Mouse (Mus musculus) urinary bladder, adult 2 months (tissue): ENCODE measurements around the gene Fgfr2. TPM values are rescaled to one million over a fixed set of nuclear protein-coding genes. Genes with fewer than 3 reads are reported as not detected.

Source experiments
- DNase-seq: peaks from one replicate; pipeline ENCODE4 v3.0.0; 2022; ENCODE audit warnings: low spot score
- polyA plus RNA-seq: library from polyadenylated mRNA; depleted of rRNA; stranded (reverse); fragments of >200 nt; gene quantifications from 2 replicates; pipeline ENCODE4 v1.2.3, GENCODE M21; 2012

The Fgfr2 gene
- polyA plus RNA-seq, 1 experiment: 80.2 TPM

DNA sequence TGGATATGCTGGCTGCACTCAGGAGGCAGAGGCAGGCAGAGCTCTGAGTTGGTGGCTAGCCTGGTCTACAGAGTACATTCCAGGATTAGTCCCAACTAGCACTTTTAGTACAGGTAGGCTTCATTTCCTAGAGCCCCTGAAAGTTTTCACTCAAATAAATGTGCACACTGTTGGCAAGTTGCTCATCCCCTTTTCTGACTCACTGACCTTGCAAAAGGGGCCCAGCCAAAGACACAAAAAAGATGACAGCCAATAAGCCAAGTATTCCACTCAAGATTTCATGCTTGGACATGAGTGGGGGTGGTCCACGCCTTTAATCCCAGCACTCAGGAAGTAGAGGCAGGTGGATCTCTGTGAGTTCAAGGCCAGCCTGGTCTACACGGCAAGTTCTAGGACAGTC lies 541.7 kb downstream of the Fgfr2 start:
- no peak for DNase-seq

DNA sequence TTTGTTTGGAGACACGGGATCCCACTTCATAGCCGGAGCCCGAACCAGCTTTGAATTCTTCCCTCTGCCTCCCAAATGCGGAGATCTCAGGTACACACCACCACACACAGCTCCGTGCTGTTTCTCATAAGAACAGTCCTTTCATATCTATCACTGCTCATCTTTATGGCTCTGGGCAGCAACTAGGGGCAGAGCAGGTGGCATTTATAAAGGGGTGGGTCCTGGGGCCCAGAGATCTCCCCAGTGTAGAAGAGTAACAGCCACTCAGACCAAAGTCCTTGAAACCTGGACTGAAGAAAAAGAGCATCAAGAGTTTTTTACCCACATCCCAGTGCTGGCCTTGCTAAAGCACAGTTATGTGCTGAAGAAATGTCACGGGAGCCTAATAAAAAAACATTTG lies 542.6 kb downstream of the Fgfr2 start:
- DNase-seq: no peak

DNA sequence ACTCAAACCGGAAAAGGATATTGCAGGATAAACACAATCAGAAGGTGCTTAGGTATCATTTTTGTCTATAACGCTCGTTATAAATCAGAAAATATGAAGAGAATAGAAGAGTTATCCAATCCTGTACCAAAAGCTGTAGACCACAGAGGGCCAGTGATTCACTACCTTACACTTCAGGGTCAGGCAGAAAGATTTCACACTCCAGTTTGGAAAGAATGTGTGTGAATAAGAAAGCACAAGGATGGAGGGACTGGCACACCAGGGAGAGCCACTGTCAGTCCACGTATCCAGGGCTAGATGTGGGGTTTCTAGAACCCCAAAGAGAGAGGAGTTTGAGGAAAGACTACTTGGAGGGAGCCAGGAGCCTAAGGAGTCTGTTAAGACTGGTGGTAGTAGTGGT lies 546.3 kb downstream of the Fgfr2 start:
- DNase-seq: no peak

DNA sequence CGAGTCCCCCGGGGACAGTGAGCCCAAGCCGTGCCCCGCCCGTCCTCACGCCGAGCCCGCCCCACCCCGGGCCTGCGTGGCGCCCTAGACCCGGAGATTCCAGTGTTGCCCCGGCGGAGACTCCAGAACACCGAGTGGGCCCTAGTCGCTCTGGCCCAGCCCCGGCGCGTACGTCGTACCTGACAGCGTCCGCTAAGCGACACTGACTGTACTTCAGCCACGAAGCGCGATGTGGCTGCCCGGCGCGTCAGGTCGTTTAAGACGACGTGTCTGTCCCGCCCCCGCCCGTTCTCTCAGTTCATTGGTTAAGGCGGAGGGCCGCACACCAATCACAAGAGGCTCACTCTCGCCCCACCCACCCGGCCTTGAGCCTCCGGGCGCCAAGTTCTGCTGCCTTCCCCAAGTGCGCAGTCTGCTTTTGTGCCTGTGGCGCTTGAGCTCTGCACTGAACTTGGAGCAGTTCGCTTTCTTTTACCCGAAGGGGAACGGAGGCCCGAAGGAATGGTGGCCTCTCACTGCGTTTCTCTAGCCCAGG lies 547.0 kb downstream of the Fgfr2 start, which contains the start of gene Oat:
Gene Oat, minus strand, starts transcription at position 283 of the 535 bp plus-strand sequence.
- peak; percentile 85 for DNase-seq

DNA sequence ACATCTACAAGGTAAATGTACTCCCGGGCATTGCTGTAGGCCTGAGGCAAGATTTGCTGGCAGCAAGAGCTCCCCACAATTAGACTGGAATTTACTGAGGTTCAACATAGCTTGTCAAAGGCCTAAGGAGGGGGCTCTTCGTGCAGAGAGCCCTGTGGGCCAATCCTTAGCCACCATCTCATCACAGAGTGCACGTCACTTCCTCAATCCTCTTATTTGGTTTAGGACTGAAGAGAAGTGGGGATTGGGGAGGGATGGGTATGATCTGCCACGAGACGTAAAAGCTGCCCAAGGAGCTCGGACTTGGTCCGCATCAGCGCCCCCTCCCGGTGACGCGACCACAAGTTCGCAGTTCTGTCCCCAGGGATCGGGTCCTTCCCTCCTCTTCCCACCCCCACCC lies 547.5 kb downstream of the Fgfr2 start:
- no peak for DNase-seq

DNA sequence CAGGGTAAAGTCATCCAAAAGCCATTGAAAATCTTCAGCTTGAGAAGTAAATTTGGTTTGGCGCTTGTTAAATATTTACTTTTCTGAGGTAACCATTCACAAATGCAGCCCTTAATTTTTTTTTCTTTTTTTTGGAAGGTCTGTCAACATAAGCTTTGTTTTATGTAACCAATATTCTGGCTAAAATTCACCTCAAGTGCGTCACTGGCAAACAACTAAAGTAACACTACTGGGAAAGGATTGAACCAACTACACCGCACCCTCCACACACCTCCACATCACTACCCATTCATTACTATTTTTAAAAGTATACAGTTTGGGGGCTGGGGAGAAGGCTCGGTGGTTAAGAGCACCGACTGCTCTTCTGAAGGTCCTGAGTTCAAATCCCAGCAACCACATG lies 548.5 kb downstream of the Fgfr2 start:
- DNase-seq: no peak

DNA sequence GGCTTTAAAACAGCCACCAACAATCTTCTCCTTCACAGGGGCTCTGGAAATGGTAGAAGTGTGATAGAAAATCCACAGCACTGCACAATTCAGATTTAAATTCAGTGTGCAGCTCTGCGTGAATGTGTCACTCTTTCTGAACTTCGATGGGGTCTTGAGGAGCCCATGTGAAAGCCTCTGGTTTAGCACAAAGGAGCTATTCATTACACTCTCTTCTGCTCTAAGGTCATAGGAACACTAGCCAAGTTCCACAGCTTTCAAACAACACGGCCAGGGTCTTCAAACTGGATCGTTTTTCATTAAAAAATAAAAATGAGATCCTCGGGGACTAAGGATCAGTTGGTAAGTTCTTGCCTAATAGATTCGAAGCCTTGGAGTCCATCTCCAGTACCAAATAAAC lies 549.9 kb downstream of the Fgfr2 start:
- DNase-seq: no peak

DNA sequence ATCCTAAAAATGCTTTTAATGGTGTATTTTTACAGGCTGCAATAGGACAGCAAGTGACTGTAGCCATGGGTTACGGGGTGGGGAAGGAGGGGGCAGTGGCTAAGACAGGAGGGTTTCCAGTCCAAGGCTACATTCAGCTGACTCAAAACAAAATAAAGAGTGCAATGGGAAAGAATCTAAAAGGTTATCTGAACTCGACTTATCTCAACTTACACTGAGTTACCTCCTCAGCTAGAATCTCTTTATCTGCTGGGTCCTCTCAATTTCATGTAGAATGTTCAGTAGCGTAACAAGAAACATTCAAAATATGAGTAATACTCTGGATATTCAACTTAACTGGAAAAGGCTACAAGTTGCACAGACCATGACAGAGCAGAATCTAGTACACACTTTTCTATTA lies 550.4 kb downstream of the Fgfr2 start:
- no peak for DNase-seq

DNA sequence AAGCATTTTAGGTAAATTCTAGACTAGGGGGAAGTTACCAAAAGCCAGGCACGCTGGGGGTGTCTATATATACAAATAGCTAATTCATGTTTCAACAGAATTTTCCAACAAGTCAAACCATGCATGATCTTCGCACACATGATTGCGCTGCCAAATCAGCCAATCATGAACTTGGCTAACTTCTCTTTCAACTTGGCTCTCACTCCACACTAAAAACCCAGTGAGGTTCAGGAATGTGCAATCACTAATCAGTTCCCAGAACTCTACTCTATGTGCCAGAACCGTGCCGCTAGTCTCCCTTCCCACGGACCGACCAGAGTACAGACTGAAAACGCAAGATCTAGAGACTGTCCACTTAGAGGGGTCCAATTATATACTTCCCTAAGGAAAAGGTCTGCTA lies 551.7 kb downstream of the Fgfr2 start:
- DNase-seq: no peak

DNA sequence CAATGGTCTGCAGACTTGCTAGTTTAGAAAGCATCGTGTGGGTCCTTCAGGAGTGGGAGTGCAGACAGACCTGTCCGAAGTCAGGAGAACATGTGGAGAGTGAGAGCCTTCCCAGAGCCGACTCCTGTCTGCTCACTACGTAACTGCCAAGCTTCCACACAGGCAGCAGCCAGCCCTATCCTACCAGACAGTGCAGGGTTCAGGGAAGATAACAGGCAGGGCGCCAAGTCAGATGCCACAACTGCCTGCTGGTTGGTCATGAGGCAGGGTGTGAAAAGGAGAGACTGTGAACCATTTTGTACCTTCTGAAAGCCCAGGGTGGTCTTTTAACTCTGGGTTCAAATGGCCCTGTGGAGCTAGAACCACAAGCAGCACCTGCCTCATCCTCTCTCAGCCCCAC lies 553.1 kb downstream of the Fgfr2 start:
- no peak for DNase-seq

DNA sequence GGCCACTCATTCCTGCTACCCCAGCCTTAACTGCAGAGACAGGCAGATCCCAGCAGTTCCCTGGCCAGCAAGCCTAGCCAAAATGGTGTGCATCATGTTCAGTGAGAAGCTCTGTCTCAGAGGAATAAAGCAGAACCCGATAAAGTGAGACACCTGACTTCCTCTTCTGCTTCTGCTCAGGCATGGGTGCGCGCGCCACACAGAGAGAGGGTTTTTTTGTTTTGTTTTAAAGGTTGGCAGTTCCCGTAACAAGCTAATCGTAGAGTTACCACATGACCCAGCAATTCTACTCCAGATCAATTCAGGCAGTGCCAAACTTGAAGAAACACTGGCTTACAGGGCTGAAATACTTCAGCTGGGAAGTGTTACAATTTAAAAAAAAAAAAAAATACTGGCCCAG lies 554.3 kb downstream of the Fgfr2 start:
- no peak for DNase-seq

DNA sequence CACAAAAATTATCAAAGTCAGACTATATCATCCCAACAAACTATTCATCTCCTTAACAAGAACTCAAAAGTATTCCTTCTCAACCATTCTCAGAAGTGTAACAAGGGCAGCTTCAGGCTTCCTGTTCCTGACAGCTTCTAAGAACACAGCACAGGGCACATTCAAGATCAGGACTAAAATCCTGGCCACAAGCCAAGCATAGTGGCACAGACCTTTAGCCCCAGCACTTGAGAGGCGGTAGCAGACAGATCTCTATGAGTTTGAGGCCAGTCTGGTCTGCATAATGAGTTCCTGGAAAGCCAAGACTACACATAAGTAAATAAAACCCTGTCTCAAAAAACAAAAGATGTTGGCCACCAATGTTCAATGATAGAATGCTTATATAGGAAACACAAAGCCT lies 557.3 kb downstream of the Fgfr2 start:
- no peak for DNase-seq

DNA sequence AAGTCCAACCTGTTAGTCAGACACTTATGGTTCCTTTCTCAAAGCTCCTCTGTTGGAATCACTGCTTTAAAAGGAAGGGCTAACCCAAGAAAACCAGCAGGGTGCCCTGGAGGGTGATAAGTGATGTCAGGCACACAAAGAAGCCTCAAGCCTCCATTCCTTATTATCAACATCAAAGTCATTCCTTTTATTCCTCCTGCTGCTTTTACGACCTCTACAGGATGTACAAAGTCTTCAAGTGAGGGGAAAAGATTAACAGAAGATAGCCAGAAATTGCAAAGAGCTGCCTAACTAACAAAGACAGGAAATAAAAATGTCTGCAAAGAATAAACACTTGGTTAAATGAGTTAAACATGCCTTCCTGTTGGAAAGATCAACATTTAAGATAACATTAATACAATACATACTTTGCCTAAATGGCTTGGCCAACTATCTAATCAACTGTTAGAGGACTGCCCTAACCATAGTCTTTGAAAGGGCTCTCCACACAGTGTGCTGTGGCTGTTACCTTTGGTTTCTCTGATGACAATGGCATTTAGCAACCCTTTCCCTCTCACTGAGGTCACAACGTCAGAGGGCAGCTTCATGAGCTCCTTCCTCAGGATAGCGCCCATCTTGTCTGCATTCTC lies 563.9 kb downstream of the Fgfr2 start:
- DNase-seq: no peak

DNA sequence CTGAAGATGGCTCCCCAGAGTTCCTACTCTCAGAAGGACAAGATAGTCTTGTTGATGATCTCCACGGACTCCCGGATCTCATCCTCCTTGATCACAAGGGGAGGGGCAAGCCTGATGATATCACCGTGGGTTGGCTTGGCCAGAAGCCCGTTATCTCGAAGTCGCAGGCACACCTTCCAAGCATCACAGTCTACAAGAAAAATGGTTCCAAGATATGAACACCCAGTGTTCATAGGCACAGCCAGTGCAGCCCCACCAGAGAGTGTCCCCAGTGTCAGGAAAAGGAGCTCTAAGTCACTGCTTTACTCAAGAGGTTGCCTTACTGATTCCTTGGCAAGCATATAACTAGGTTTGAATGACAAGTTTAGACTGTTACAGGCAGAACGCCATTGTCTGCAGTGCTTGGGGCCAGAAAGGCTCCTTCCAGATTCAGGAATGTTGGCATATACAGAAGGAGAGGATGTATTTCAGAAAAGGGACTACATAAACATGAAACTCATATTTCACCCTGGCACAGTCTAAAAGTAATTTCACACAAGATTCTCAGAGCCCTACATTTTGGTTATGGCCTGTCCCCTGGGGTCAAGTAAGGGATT lies 564.9 kb downstream of the Fgfr2 start:
- no peak for DNase-seq

DNA sequence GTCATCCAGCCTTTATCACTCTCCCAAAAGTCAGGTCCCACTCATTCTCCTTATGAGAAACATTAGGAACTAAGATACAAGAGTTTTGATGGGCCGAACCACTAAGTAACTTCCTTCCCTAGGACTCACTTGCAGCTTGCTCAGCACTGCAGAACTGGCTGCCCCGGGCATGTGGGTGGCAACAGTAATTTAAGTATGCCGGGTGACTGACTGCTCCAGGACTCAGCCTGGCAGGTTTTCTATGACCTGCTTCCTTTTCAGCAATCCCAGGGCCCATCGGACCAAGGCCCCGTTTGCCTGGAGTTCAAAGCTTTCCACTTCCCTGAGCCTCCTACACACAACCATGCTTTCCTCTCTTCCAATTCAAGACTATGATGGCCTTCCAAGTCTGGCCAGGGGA lies 566.6 kb downstream of the Fgfr2 start:
- no peak for DNase-seq

DNA sequence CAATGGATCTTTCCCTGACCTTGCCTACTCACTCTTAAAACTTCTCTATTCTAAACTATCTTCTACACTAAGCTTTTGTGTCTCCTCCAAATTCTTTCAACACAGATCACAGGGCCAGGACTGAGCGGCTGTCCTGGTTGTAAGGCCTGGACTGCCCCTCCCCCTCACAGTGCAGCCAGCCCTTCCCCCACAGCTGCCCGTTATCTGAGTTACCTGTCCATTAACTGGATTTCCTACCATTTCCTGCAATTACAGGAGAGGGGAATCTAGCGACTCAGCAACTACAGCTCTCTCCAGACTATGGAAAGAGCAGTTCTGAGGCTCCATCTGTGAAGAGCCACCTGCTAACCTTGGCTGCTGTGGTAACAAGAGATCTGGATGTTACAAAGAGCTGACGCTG lies 567.2 kb downstream of the Fgfr2 start:
- DNase-seq: no peak

DNA sequence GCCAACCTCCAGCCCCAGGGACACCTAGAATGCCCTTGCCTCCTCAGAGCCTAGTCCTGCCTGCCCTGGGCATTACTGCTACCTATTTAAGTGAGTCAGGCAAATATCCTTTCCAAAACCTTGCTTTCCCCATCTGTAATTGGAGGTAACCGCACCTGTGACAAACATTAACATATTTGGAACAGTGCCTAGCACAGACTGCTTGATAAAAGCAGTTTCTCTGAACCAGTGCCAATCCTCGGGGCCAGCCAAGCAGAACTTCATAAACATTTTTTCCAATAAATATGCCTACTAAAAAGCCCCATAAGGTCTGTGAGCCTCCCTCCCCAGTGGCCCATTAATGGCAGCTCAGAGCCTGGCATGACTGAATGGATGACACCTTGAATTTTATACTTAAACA lies 569.1 kb downstream of the Fgfr2 start:
- no peak for DNase-seq

DNA sequence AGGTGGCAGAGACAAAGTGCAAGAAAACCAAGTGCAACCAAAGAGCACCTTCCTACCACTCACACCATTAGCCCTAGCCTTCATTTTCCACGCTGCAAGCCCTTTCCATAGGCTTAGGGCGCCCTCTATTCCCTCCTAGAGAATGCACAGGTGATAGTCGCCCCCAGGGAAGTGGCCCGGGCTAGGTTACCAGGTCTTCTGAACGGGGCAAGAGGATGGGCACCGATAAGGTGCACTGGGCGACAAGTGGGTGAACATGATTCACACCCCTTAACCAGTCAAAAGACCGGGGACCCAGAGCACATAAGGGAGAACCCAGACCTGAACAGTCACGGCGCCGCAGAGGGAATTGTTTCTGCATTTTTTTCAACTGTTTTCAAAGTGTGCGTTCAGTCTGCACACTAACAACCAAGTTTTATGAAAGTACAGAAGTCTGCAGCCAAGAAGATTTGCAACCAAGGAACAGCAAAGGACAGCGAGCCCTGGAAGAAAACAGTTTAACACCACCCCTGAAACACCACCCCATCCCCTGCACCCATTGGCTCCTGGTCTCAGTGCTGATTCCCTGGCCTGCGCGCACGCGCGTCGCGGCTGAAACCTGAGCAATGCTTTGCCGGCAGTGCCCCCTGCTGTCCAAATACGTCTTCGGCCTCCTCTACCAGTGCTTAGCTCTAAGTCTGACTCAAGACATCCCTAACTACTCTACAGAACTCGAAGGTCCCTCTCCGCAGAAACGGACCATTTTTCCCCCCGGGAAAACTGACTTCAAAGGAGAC lies 571.6 kb downstream of the Fgfr2 start:
- peak; percentile 89 for DNase-seq

DNA sequence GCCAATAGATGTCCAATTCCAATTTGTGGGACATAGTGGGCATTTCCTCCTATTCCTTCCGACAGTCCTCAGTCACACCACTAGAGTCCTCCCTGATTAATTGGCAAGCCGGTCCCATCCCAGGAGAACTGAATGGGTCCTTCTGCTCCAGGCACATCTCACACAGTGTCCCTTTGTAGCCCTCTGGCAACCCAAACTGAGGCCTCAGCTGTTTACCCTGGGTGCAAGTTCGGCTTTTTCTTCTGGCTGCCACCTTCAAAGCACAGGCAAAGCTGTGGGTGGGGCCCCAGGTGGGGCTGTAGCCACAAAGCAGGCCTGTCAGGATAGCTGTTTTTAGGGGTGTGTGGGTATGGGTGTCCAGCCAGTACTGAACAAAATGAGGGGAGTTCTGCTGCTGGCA lies 576.0 kb downstream of the Fgfr2 start:
- DNase-seq: no peak

DNA sequence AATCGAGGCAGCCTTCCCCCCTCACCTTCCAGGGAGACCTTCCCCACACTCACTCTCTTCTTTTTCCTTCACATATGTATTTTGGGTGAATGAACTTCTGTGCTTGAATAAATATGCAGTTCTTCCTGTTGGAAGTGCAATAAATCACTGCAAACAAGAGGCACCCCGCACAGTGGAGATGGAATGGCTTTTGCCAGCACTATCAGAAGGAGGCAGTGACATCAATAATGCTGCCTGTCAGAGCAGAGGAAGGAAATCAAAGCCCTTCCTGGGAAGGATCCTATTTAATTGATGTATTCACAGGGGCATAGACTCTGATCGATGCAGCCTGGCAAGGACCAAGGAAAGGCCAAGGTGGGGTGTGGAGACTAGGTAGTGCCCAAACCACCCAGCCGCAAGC lies 580.7 kb downstream of the Fgfr2 start:
- DNase-seq: no peak

DNA sequence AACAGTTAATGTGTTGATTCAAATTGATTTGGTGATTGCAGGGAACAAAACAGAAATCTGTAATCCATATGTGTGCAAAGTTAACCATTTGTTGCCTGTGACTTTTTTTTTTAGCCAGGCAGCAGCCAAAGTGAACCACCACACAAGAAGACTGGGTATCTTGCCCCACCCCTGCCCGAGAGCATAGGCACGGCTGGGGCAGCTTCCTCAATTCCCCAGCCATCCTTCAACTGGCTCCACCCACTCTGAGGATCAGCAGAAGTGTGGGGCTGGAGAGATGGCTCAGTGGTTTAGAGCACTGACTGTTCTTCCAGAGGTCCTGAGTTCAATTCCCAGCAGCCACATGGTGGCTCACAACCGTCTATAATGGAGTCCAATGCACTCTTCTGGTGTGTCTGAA lies 581.6 kb downstream of the Fgfr2 start:
- DNase-seq: no peak

DNA sequence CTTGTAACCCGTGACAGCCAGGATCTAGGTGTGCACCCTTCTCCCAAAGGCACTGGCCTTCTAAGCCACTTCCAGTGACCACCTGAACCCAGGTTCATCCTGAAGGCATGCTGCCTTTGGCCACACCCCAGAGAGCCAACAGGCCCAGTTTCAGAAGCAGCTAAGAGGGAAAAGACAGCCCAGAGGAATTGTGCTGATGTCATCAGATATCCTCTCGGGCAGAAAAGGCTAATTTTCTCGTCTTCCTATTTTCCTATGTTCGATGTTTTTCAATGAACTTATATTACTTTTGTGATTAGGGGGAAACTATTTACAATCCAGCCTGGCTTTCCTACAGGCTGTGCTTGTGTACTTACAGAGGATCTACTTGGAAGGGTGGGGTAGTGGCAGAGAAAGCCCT lies 582.6 kb downstream of the Fgfr2 start:
- DNase-seq: no peak

DNA sequence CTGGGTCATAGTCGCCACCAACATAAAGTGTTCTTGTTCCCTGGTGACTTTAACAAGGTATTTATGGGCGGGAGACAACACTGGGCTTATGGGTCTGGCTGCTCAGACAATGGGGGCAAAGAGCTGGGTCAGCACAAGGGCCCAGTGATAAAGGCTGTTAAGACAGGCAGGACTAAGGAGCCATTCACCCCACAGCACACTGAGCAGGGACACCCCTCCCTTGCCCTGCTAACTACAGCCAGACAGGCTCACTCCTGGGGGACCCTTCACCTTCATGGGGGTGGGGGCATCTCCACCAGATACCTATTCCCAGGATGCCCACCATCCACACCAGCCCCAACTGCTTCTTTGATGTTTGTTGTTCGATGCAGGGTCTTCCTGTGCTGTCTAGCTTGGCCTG lies 593.9 kb downstream of the Fgfr2 start:
- DNase-seq: no peak
